Mouse (Mus musculus) layer of hippocampus, postnatal 14 days (tissue): ENCODE results near the gene Prkca. TPM values are rescaled to one million over a fixed set of nuclear protein-coding genes. Genes with fewer than 3 reads are reported as not detected.

Source experiments
- DNase-seq, 2 experiments: peaks; one replicate each; pipeline ENCODE4 v3.0.0; 2021 to 2022; ENCODE audit warnings: low spot score in 2 of 2, mixed read lengths in 1 of 2
- total RNA-seq, 2 experiments: library from RNA; stranded (reverse); gene quantifications; 2 replicates each; pipeline ENCODE4 v1.2.3; 2021

The Prkca gene
- total RNA-seq, 2 experiments from 2014 or later = 205 to 208 TPM

- no peak for DNase-seq
Measured at GRCm38 (mm10) chr11:108236754-108237428, 106.8 kb downstream of the Prkca start.

GRCm38 (mm10) chr11:108236195-108236594 lies 107.5 kb downstream of the Prkca start:
- DNase-seq = no peak

GRCm38 (mm10) chr11:108235081-108235703 lies 108.5 kb downstream of the Prkca start:
- DNase-seq = no peak

GRCm38 (mm10) chr11:108233015-108233414 lies 110.7 kb downstream of the Prkca start:
- no peak for DNase-seq

GRCm38 (mm10) chr11:108230101-108230500 lies 113.6 kb downstream of the Prkca start:
- DNase-seq = no peak

- DNase-seq = no peak
Measured at GRCm38 (mm10) chr11:108229176-108229946, 114.4 kb downstream of the Prkca start.

GRCm38 (mm10) chr11:108228497-108228896 lies 115.2 kb downstream of the Prkca start:
- no peak for DNase-seq

GRCm38 (mm10) chr11:108226248-108226647 lies 117.5 kb downstream of the Prkca start:
- no peak for DNase-seq

GRCm38 (mm10) chr11:108224233-108224973 lies 119.3 kb downstream of the Prkca start:
- DNase-seq = no peak

- DNase-seq = no peak
Measured at GRCm38 (mm10) chr11:108223613-108224232, 120.0 kb downstream of the Prkca start.

- peak; percentile 42 for DNase-seq
Measured at GRCm38 (mm10) chr11:108223154-108223553, 120.6 kb downstream of the Prkca start.

- DNase-seq = peak; percentile 40 to 48
Measured at GRCm38 (mm10) chr11:108222616-108223015, 121.1 kb downstream of the Prkca start.

- peak in 1 of 2 experiments; percentile 49 for DNase-seq
Measured at GRCm38 (mm10) chr11:108222026-108222425, 121.7 kb downstream of the Prkca start.

- DNase-seq = peak; percentile 42 to 82
Measured at GRCm38 (mm10) chr11:108221124-108221835, 122.4 kb downstream of the Prkca start.

GRCm38 (mm10) chr11:108220605-108221004 lies 123.1 kb downstream of the Prkca start:
- no peak for DNase-seq

- no peak for DNase-seq
Measured at GRCm38 (mm10) chr11:108217043-108217442, 126.7 kb downstream of the Prkca start.

- no peak for DNase-seq
Measured at GRCm38 (mm10) chr11:108216064-108216463, 127.7 kb downstream of the Prkca start.

GRCm38 (mm10) chr11:108215466-108215865 lies 128.3 kb downstream of the Prkca start:
- DNase-seq = no peak

GRCm38 (mm10) chr11:108214521-108215223 lies 129.1 kb downstream of the Prkca start:
- no peak for DNase-seq

- DNase-seq = no peak
Measured at GRCm38 (mm10) chr11:108213783-108214182, 129.9 kb downstream of the Prkca start.
